Mouse (Mus musculus) limb, embryonic 11.5 days (tissue): Measurements from ENCODE around the gene Bst1. TPM values are rescaled to one million over a fixed set of nuclear protein-coding genes. Genes with fewer than 3 reads are reported as not detected.

Experiments used
- ATAC-seq: fragments of 200-750 bp; cut with Nextera tagmentation; 2 replicates; pipeline ENCODE4 v1.8.0; 2017; ENCODE audit warnings: low read depth; ENCODE audit not compliant: insufficient number of reproducible peaks, low FRiP score, low TSS enrichment
- DNase-seq: peaks from one replicate; pipeline ENCODE4 v3.0.0-alpha.2; 2015; ENCODE audit warnings: low spot score
- H3K27ac ChIP-seq: fragments of 300-500 bp; sonication (generic); replicated peaks from 2 replicates; pipeline ENCODE4 v1.5.1; 2014; ENCODE audit warnings: low read depth, mild to moderate bottlenecking, low read length
- H3K27me3 ChIP-seq: fragments of 300-500 bp; sonication (generic); 2 replicates; pipeline ENCODE4 v1.6.1; 2014; ENCODE audit warnings: mild to moderate bottlenecking, low read length, mixed read lengths; ENCODE audit not compliant: control insufficient read depth, insufficient read depth
- H3K36me3 ChIP-seq: fragments of 300-500 bp; sonication (generic); 2 replicates; pipeline ENCODE4 v1.6.1; 2014; ENCODE audit warnings: mild to moderate bottlenecking, low read length, moderate library complexity, mixed read lengths; ENCODE audit not compliant: control insufficient read depth, insufficient read depth
- H3K4me1 ChIP-seq: fragments of 300-500 bp; sonication (generic); 2 replicates; pipeline ENCODE4 v1.6.1; 2014; ENCODE audit warnings: low read length, mixed read lengths; ENCODE audit not compliant: control insufficient read depth, insufficient read depth
- H3K4me2 ChIP-seq: fragments of 300-500 bp; sonication (generic); 2 replicates; pipeline ENCODE4 v1.6.1; 2014; ENCODE audit warnings: low read depth, mild to moderate bottlenecking, moderate library complexity; ENCODE audit not compliant: severe bottlenecking
- H3K4me3 ChIP-seq: fragments of 300-500 bp; sonication (generic); 2 replicates; pipeline ENCODE4 v1.5.1; 2014; ENCODE audit warnings: low read depth, low read length
- H3K9ac ChIP-seq: fragments of 300-500 bp; sonication (generic); 2 replicates; pipeline ENCODE4 v1.6.1; 2014; ENCODE audit warnings: mild to moderate bottlenecking, low read length
- H3K9me3 ChIP-seq: fragments of 300-500 bp; sonication (generic); 2 replicates; pipeline ENCODE4 v1.6.1; 2016; ENCODE audit warnings: low read length; ENCODE audit not compliant: control insufficient read depth
- WGBS: fragments of 180-500 bp; shearing (Covaris S2); extraction: QIAGEN DNeasy Blood & Tissue Kit; methylation state at CpG from one replicate; pipeline ENCODE4 v1.1.7; 2014; 5-methylcytosine and 5-hydroxymethylcytosine counted together
- polyA plus RNA-seq: library from polyadenylated mRNA; unstranded; fragments of >200 nt; fragmentation: Nextera tagmentation; extraction: Ambion mirVana; gene quantifications from 2 replicates; pipeline ENCODE4 v1.2.1, GENCODE M21; 2014

Gene Bst1
- polyA plus RNA-seq, 1 experiment from 2014 or later, result not detected

DNA sequence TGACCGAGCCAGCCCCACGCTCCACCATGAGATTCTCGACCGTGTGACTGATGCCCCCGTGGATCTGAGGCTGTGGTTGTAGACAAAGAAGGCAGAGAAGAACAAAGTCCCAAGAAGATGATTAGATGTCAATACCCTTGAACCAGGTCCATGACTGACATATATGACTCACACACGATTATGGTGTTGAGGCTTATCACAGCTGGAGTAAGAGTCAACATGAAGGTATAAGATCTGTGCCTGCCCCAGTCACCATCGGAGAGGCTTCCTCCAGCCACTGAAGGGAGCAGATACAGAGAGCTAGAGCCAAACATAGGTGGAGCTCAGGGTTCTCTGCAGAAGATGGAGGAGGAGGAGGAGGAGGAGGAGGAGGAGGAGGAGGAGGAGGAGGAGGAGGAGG is 12.3 kb upstream of the Bst1 start:
- WGBS, result 95% methylated on average over 7 of the region's 7 CpGs

GRCm38 (mm10) chr5:43806914-43807313 is 11.8 kb upstream of the Bst1 start:
- 78% methylated on average over 4 of the region's 4 CpGs for WGBS

More for the DNA sequence above, 12.3 kb upstream of the Bst1 start:
- DNase-seq (no peak), ATAC-seq (no peak)
- no peaks in the 10 kb centered on the region; the same call in 1 of the 2 replicates for H3K4me1 ChIP-seq
- H3K9ac ChIP-seq, result no peak overlapping the region
- no peaks in the 10 kb centered on the region for H3K36me3 ChIP-seq
- no peak overlapping the region for H3K4me2 ChIP-seq
- no peaks in the 10 kb centered on the region for H3K9me3 ChIP-seq
- H3K4me3 ChIP-seq, result no peak overlapping the region
- no peaks in the 10 kb centered on the region for H3K27me3 ChIP-seq
- H3K27ac ChIP-seq, result no peak overlapping the region

DNA sequence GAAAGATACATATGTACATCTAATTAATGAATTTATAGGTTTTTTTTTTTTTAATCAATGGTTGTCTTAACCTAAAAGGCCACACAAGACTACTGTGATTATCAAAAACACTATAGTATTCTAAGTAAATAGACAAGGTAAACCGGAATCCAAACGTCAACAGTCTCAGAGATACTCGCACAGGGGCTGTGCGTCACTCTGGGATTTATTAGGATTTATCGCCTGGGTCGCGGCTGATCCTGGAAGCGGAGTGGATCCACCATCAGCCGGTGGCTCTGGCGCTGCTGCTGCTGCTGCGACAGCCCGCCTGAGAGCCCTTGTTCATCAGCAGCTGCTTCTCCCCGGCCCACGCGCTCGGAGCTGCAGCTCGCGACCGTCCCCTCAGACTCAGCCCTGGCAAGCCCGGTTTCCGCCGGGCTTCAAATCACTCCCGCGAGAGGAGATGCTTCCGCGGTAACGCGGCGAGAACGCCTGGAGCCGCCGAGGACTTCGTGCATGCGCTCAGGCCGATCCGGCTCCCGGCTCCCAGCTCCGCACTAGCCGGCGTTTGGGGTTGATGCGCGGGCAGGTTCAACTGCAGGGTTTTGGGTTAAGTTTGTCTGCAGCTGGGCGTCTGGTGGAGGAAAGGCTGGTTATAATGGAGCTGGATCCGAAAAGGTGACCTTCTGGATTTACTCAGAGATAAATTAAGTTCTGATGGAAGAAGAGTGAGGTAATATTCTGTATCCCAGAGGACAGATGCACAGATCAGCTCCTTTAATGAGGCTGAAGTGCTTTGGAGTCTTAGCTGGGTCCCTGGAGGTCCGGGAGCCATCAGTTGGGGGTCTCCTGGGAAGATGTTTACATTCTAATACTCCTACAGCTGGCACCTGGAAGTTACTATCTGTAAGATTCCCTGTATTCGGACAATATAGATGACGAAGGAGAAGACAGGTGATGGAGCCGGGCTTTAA is 10.7 kb upstream of the Bst1 start:
- DNase-seq, result peak; percentile 90
- no peaks in the 10 kb centered on the region for H3K36me3 ChIP-seq
- H3K4me3 ChIP-seq, result peak overlapping the region; percentile 34
- no peaks in the 10 kb centered on the region for H3K9me3 ChIP-seq
- peak overlapping the region; percentile 55 for H3K9ac ChIP-seq
- peak; percentile 89; the same call in 1 of the 2 replicates for ATAC-seq
- H3K27ac ChIP-seq, result no peak overlapping the region
- H3K4me1 ChIP-seq, result no peaks in the 10 kb centered on the region; the same call in 1 of the 2 replicates
- peak overlapping the region; percentile 44 for H3K4me2 ChIP-seq
- 5% methylated on average over 48 of the region's 48 CpGs for WGBS
- H3K27me3 ChIP-seq, result no peaks in the 10 kb centered on the region

More at GRCm38 (mm10) chr5:43806914-43807313, 11.8 kb upstream of the Bst1 start:
- H3K4me3 ChIP-seq, result no peak overlapping the region
- DNase-seq (no peak), ATAC-seq (no peak)
- no peak overlapping the region for H3K9ac ChIP-seq
- H3K27ac ChIP-seq, result no peak overlapping the region
- no peaks in the 10 kb centered on the region for H3K36me3 ChIP-seq
- no peaks in the 10 kb centered on the region for H3K9me3 ChIP-seq
- H3K4me1 ChIP-seq, result no peaks in the 10 kb centered on the region; the same call in 1 of the 2 replicates
- H3K4me2 ChIP-seq, result no peak overlapping the region
- no peaks in the 10 kb centered on the region for H3K27me3 ChIP-seq

GRCm38 (mm10) chr5:43810427-43811062 is 8.1 kb upstream of the Bst1 start:
- Histone ChIP-seq H3K4me1 (no peaks in the 10 kb centered on the region; the same call in 1 of the 2 replicates), H3K27me3 (no peaks in the 10 kb centered on the region), H3K4me3 (no peak overlapping the region), H3K9ac (no peak overlapping the region), H3K4me2 (no peak overlapping the region), H3K9me3 (no peaks in the 10 kb centered on the region), H3K36me3 (no peaks in the 10 kb centered on the region), H3K27ac (no peak overlapping the region)
- DNase-seq (no peak), ATAC-seq (no peak)
- WGBS, result 88% methylated on average over 1 of the region's 1 CpGs

DNA sequence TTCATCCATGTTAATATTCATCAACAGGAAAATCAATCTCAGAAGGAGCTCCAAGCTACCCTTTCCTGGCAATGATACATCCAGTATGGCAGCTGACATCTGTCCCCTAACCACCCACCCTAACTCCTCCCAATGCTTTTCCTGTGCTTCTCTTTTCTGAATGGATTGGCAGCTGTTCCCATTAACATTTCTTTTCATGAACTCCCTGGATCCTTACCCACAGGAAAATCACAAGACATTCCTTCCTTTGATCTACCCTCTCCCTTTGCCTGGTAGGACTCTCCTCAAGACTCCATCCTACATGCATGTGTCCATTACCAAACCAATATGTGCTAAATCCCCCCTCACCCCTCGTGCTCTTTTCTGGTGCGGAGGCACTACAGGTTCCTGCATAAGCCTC is 4.1 kb upstream of the Bst1 start:
- ATAC-seq, result no peak
- 78% methylated on average over 2 of the region's 2 CpGs for WGBS
- no peak overlapping the region for H3K4me3 ChIP-seq
- peaks cover 10% of the 10 kb centered on the region; the same call in 1 of the 2 replicates for H3K4me1 ChIP-seq
- no peak overlapping the region for H3K4me2 ChIP-seq
- H3K27me3 ChIP-seq, result no peaks in the 10 kb centered on the region
- H3K27ac ChIP-seq, result no peak overlapping the region
- no peak overlapping the region for H3K9ac ChIP-seq
- no peaks in the 10 kb centered on the region for H3K9me3 ChIP-seq
- no peak for DNase-seq
- no peaks in the 10 kb centered on the region for H3K36me3 ChIP-seq

- H3K27me3 ChIP-seq, result no peaks in the 10 kb centered on the region
- H3K36me3 ChIP-seq, result no peaks in the 10 kb centered on the region
- no peak overlapping the region for H3K27ac ChIP-seq
- no peak for DNase-seq
- H3K4me3 ChIP-seq, result no peak overlapping the region
- no peaks in the 10 kb centered on the region for H3K9me3 ChIP-seq
- 60% methylated on average over 1 of the region's 1 CpGs for whole genome bisulfite sequencing
- H3K9ac ChIP-seq, result no peak overlapping the region
- no peak overlapping the region for H3K4me2 ChIP-seq
- peaks cover 11% of the 10 kb centered on the region; the same call in 1 of the 2 replicates for H3K4me1 ChIP-seq
- no peak for ATAC-seq
Measured at GRCm38 (mm10) chr5:43815769-43816168, 2.9 kb upstream of the Bst1 start.

DNA sequence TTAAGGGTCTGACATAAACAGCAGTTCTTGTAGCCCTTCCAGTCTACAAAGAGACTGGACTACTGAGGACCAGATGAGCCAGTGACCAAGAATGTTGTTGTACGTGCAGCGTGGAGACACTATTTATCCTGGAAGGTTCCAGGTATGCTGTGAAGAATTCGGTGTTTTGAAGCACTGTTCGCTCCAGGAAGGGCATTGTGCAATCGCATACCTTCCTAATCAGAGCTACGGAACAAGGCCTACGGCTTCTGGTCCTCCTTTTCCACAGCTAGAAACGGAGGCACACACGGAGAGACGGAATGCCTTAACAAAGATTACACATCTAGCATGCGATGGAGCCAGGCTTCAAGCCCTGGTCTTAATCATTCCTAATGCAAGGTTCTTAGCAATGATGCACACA is 2.1 kb downstream of the Bst1 start:
- Histone ChIP-seq H3K4me3 (no peak overlapping the region), H3K4me1 (peaks cover 11% of the 10 kb centered on the region; the same call in 1 of the 2 replicates), H3K36me3 (no peaks in the 10 kb centered on the region), H3K4me2 (no peak overlapping the region), H3K27me3 (no peaks in the 10 kb centered on the region), H3K27ac (no peak overlapping the region), H3K9ac (no peak overlapping the region), H3K9me3 (no peaks in the 10 kb centered on the region)
- DNase-seq, result no peak
- 91% methylated on average over 11 of the region's 11 CpGs for WGBS
- ATAC-seq, result no peak

- ATAC-seq (no peak), DNase-seq (no peak)
- peaks cover 11% of the 10 kb centered on the region; the same call in 1 of the 2 replicates for H3K4me1 ChIP-seq
- no peaks in the 10 kb centered on the region for H3K36me3 ChIP-seq
- no peaks in the 10 kb centered on the region for H3K9me3 ChIP-seq
- no peak within 1 kb of the TSS for H3K4me3 ChIP-seq
- WGBS, result 79% methylated on average over 19 of the region's 19 CpGs
- no peak within 1 kb of the TSS for H3K4me2 ChIP-seq
- no peak within 1 kb of the TSS for H3K27ac ChIP-seq
- no peak within 1 kb of the TSS for H3K9ac ChIP-seq
- no peaks in the 10 kb centered on the region for H3K27me3 ChIP-seq
Measured at GRCm38 (mm10) chr5:43821538-43821937, 2.9 kb downstream of the Bst1 start, which contains the start of gene Fbxl5. Fbxl5 (minus strand) TSS chr5:43821638.
